Mouse (Mus musculus) gastrocnemius, adult 18-20 months (tissue): Measurements from ENCODE around the gene Snx32. TPM values are rescaled to one million over a fixed set of nuclear protein-coding genes. Genes with fewer than 3 reads are reported as not detected.

Experiments used
- DNase-seq: peaks from one replicate; pipeline ENCODE4 v3.0.0; 2021; ENCODE audit warnings: low spot score
- total RNA-seq, 2 experiments: library from RNA; stranded (reverse); gene quantifications; 2 replicates each; pipeline ENCODE4 v1.2.3; 2021

Gene Snx32
- total RNA-seq, 2 experiments from 2014 or later = 5.5 to 5.8 TPM

GRCm38 (mm10) chr19:5483386-5484359 is 26.7 kb downstream of the Snx32 start:
- no peak for DNase-seq

- no peak for DNase-seq
Observed at GRCm38 (mm10) chr19:5481398-5481797, 28.9 kb downstream of the Snx32 start.

DNA sequence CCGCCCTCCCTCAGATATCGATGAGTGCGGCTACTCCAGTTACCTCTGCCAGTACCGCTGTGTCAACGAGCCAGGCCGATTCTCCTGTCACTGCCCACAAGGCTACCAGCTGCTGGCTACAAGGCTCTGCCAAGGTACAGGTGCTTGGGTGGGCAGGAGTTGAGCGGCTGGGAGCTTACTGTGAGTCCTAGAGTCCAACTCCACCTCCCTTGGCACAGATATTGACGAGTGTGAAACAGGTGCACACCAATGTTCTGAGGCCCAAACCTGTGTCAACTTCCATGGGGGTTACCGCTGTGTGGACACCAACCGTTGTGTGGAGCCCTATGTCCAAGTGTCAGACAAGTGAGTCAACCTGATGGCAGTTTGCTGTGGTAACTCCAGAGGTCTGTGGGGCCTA is 30.3 kb downstream of the Snx32 start:
- DNase-seq = no peak

DNA sequence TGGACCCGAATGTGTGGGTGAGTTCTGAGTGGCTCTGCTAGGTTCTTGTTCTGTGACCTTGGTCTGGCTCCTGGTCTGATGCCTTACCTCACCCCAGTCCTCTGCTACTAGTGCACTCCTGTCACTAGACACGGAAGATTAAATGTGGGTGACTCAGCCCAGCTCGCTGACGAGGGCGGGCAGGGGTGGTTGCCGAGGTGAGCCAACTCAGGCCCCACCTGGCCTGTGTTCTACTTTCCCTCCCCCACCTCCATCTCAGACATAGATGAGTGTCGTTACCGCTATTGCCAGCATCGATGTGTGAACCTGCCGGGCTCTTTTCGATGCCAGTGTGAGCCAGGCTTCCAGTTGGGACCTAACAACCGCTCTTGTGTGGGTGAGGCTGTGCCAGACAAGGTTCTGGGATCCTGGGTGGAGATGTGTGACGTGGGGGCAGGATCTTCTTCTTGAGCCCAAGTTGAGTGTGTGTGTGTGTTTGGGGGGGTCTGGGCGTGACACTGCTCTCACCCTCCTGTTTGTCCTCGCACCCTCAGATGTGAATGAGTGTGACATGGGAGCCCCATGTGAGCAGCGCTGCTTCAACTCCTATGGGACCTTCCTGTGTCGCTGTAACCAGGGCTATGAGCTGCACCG is 32.6 kb downstream of the Snx32 start:
- no peak for DNase-seq

DNA sequence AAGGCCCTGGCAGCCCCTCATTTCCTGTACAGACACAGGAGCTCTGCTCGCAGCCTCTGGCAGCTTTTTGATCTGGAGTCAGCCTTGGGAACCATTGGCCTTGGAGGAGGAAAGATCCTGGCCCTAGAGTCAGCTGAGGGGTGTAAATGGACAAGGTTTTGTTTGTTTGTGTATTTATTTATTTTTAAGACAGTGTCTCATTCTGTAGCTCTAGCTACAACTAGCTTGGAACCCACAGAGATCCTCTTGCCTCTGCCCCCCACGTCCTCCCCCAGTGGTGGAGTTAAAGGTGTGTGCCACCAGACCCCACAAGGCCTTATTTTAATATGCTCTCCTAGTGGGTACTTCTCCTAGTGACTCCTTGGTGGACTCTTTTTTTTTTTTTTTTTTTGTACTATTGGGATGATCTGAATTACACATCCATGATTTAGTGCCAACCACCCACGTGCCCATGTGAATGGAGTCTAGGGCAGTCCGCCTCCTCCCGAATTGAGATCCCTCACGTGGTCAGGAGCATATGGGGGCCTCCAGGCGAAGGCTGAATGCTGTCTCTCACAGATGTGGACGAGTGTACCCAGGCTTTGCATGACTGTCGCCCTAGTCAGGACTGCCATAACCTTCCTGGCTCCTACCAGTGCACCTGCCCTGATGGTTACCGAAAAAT is 33.2 kb downstream of the Snx32 start:
- no peak for DNase-seq

- no peak for DNase-seq
Observed at GRCm38 (mm10) chr19:5475069-5475714, 35.1 kb downstream of the Snx32 start.

GRCm38 (mm10) chr19:5474281-5475068 is 35.9 kb downstream of the Snx32 start:
- DNase-seq = peak; percentile 30

- peak; percentile 80 for DNase-seq
Observed at GRCm38 (mm10) chr19:5473720-5474119, 36.6 kb downstream of the Snx32 start, which contains the start of gene Efemp2. Efemp2 (plus strand) TSS chr19:5473954.

DNA sequence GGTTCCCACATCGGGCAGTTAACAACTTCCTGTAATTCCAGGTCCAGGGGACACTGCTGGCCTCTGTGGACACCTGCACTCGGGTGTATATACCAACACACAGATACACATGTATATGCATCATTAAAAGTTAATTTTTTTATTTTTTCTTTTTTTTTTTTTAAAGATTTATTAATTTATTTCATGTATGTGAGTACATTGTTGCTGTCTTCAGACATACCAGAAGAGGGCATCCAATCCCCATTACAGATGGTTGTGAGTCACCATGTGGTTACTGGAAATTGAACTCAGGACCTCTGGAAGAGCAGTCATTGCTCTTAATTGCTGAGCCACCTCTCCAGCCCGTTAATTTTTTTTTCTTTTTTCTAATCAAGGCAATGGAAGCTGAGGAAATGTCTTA is 37.5 kb downstream of the Snx32 start:
- no peak for DNase-seq

- DNase-seq = no peak
Observed at GRCm38 (mm10) chr19:5471846-5472245, 38.5 kb downstream of the Snx32 start.

DNA sequence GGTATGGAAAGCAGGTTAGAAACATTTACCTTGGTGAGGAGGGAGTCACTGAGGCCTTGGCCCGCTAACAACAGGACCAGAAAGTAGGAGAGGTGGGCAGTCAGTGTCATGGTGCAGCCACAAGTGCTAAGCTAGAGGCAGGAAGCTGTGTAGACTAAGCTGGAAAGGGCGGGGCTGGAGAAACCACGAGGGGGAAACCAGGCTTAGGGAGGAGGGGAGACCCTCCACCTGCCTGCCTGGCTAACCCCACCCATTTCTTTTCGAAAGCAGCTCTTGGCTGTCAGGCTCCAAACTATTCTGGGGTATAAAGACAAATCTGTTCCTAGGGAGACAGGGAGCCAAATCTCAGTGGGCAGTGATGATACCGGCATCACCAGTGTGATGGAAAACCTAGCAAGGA is 42.0 kb downstream of the Snx32 start, which contains the start of gene Ctsw:
Ctsw (minus strand) TSS at position 134 of the 400 bp plus-strand sequence.
- no peak for DNase-seq

- DNase-seq = no peak
Observed at GRCm38 (mm10) chr19:5466916-5467500, 43.3 kb downstream of the Snx32 start.

GRCm38 (mm10) chr19:5465037-5465436 is 45.3 kb downstream of the Snx32 start:
- DNase-seq = no peak

DNA sequence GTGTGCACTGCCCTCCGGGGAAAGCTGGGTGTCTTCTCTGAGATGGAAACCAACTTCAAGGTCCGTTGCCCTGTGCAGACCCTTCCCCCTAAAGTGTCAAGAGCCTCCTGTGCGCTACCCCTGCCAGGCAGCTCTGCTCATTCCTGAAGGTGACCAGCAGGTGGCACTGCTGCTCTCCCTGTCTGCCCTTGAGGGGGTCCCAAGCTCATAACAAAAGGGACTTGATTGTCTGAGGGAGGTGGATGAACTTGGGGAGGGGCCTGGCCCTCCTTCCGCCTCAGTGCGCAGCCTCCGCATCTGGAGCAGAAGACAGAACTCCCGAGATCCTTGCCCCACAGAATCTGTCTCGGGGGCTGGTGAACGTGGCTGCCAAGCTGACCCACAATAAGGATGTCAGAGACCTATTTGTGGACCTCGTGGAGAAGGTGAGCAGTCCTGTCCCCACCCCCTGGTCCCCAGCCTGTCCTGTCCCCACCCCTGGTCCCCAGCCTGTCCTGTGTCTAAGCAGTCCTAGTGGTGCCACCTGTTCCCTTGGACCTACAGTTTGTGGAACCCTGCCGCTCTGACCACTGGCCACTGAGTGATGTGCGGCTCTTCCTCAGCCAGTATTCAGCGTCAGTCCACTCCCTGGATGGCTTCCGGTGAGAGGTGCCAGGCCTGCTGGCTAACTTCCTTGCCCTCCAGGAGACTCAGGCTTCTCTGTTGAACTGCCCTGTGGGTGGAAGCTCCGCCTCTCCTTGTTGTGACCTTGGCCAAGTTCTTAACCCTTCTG is 46.4 kb downstream of the Snx32 start:
- DNase-seq = peak; percentile 44

GRCm38 (mm10) chr19:5463212-5463611 is 47.1 kb downstream of the Snx32 start:
- no peak for DNase-seq

GRCm38 (mm10) chr19:5461411-5461810 is 48.9 kb downstream of the Snx32 start:
- no peak for DNase-seq

DNA sequence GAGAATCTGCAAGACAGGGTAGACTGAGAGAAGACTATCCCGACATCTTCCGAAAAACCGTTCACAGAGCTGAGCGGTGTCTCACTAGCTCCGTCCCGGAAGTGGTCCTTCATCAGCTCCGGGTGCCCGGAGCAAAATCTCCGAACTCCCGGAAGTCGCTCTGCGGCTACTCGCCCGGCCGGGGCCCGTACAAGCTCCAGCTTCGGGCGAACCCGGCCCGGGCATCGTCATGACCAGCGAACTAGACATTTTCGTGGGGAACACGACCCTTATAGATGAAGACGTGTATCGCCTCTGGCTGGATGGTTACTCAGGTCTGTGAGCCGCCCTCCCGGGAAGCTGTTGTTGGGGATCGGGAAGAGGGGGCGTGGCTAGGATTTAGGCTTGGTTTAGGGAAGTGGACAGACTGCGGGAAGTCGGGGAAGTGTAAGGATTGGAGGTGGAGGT is 49.9 kb downstream of the Snx32 start, which contains the start of gene Fibp:
Fibp (plus strand) TSS at position 151 of the 447 bp plus-strand sequence.
- DNase-seq = peak; percentile 92

DNA sequence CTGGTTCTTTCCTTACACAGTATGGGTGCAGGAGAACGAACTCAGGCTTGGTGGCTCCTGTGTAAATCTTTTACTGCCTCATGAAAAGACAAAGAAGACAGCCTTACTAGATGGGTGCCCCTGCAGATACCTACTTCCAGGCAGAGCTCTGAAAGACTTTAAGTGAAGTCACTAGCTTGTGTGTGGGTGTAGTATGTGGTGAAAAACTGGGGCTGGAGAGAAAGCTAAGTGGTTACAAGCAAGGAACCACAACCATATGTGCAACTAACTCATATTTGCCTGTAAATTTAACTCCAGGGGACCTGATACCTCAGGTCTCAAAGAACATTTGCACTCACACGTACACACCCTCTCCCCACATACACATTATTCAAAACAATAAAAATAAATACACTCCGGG is 50.4 kb downstream of the Snx32 start:
- no peak for DNase-seq

DNA sequence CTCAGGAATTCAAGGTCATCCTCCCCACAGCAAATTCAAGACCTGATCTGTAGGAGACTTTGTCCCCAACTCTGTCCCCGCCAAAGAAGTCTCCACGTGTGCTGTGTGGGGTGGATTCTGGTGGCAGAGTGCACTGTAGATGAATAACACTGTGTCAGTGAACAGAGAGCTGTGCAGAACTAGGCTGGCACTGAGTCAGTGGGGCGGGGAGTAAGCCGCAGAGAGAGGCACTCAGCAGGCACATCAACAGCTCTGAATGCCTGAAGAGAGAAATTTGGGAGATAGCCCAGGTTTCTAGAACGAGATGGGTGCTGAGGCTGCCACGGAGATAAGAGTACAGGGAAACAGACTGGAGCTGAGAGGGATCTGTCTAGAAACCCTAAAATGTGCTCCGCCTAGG is 51.3 kb downstream of the Snx32 start:
- DNase-seq = no peak
